19 mouse cellular contexts compared by ENCODE assay signal in genomic region chr7:64769768-64770167, GRCm38 (mm10).
DNase-seq lines count a peak whose midpoint lies in the region; ATAC-seq lines count a peak whose summit lies in the region.
"Had no signal": no experiment of that assay in that cellular context is flagged by ENCODE, and none has a peak within 500 bp of the region (broad histone marks: within the 10 kb centered on the region; RNA-seq: fewer than 3 reads in every experiment).

No protein-coding gene starts in this region.

- H3K27me3 ChIP-seq in forebrain, embryonic 13.5 days: no peaks in the 10 kb centered on the region
- no peaks in the 10 kb centered on the region for H3K27me3 ChIP-seq in forebrain, embryonic 10.5 days (ENCODE audit: poor library complexity, severe bottlenecking)
- no peaks in the 10 kb centered on the region for H3K27me3 ChIP-seq in midbrain, embryonic 13.5 days
- H3K27me3 ChIP-seq in midbrain, embryonic 11.5 days (ENCODE audit: control insufficient read depth, insufficient read depth, low read length): no peaks in the 10 kb centered on the region
- H3K27me3 ChIP-seq in forebrain, embryonic 15.5 days: no peaks in the 10 kb centered on the region
- no peaks in the 10 kb centered on the region for H3K27me3 ChIP-seq in midbrain, embryonic 16.5 days (ENCODE audit: control insufficient read depth, insufficient read depth, low read depth, low read length)
- H3K27me3 ChIP-seq: liver, embryonic 13.5 days had no signal

- no peak overlapping the region for H3K4me3 ChIP-seq in forebrain, embryonic 13.5 days
- H3K4me3 ChIP-seq in forebrain, embryonic 10.5 days: no peak overlapping the region
- H3K4me3 ChIP-seq in midbrain, embryonic 13.5 days (replicated peaks): no peak overlapping the region
- no peak overlapping the region for H3K4me3 ChIP-seq in midbrain, embryonic 11.5 days (ENCODE audit: low read depth, low read length)
- H3K4me3 ChIP-seq in forebrain, embryonic 15.5 days: no peak overlapping the region
- no peak overlapping the region for H3K4me3 ChIP-seq in midbrain, embryonic 16.5 days (ENCODE audit: low read depth, low read length)
- H3K4me3 ChIP-seq: liver, embryonic 13.5 days had no signal

- WGBS in forebrain, embryonic 13.5 days: 55% methylated on average over 7 of the region's 7 CpGs
- WGBS in forebrain, embryonic 10.5 days: 73% methylated on average over 7 of the region's 7 CpGs
- WGBS in midbrain, embryonic 13.5 days: 50% methylated on average over 7 of the region's 7 CpGs
- 76% methylated on average over 7 of the region's 7 CpGs for WGBS in midbrain, embryonic 11.5 days
- 60% methylated on average over 7 of the region's 7 CpGs for WGBS in forebrain, embryonic 15.5 days
- WGBS in midbrain, embryonic 16.5 days: 47% methylated on average over 7 of the region's 7 CpGs

- H3K4me1 ChIP-seq in forebrain, embryonic 13.5 days: no peaks in the 10 kb centered on the region
- H3K4me1 ChIP-seq in forebrain, embryonic 10.5 days: peaks cover 21% of the 10 kb centered on the region
- peaks cover 6% of the 10 kb centered on the region; the same call in 1 of the 2 replicates for H3K4me1 ChIP-seq in midbrain, embryonic 13.5 days (replicated peaks)
- no peaks in the 10 kb centered on the region for H3K4me1 ChIP-seq in midbrain, embryonic 11.5 days (ENCODE audit: control insufficient read depth, insufficient read depth, low read length)
- no peaks in the 10 kb centered on the region for H3K4me1 ChIP-seq in forebrain, embryonic 15.5 days
- H3K4me1 ChIP-seq in midbrain, embryonic 16.5 days (ENCODE audit: control insufficient read depth, insufficient read depth, low read length): 0 out of 2 replicates have a peak, but pooled peaks cover 3% of the 10 kb centered on the region
- H3K4me1 ChIP-seq: liver, embryonic 13.5 days had no signal

- no peak overlapping the region for H3K4me2 ChIP-seq in forebrain, embryonic 13.5 days
- H3K4me2 ChIP-seq in midbrain, embryonic 13.5 days (replicated peaks): no peak overlapping the region
- no peak overlapping the region for H3K4me2 ChIP-seq in midbrain, embryonic 11.5 days
- no peak overlapping the region for H3K4me2 ChIP-seq in forebrain, embryonic 15.5 days (replicated peaks)
- no peak overlapping the region for H3K4me2 ChIP-seq in midbrain, embryonic 16.5 days (ENCODE audit: low read length)
- H3K4me2 ChIP-seq: liver, embryonic 13.5 days had no signal

- no peak overlapping the region for H3K27ac ChIP-seq in forebrain, embryonic 13.5 days
- H3K27ac ChIP-seq in forebrain, embryonic 10.5 days: no peak overlapping the region
- peak overlapping the region; percentile 54 for H3K27ac ChIP-seq in midbrain, embryonic 13.5 days
- H3K27ac ChIP-seq in midbrain, embryonic 11.5 days (ENCODE audit: low read depth, low read length): no peak overlapping the region
- H3K27ac ChIP-seq in forebrain, embryonic 15.5 days (replicated peaks): no peak overlapping the region
- H3K27ac ChIP-seq in midbrain, embryonic 16.5 days (ENCODE audit: low read length): peak overlapping the region; percentile 1; the same call in 1 of the 2 replicates
- H3K27ac ChIP-seq: kidney, postnatal 0 days; liver, embryonic 13.5 days had no signal

- no peaks in the 10 kb centered on the region for H3K9me3 ChIP-seq in forebrain, embryonic 13.5 days (replicated peaks)
- no peaks in the 10 kb centered on the region for H3K9me3 ChIP-seq in forebrain, embryonic 10.5 days
- no peaks in the 10 kb centered on the region for H3K9me3 ChIP-seq in midbrain, embryonic 13.5 days
- H3K9me3 ChIP-seq in midbrain, embryonic 11.5 days (ENCODE audit: control insufficient read depth, low read length): no peaks in the 10 kb centered on the region
- no peaks in the 10 kb centered on the region for H3K9me3 ChIP-seq in forebrain, embryonic 15.5 days
- H3K9me3 ChIP-seq in midbrain, embryonic 16.5 days (replicated peaks; ENCODE audit: control insufficient read depth, low read length, poor library complexity, severe bottlenecking): no peaks in the 10 kb centered on the region
- H3K9me3 ChIP-seq: liver, embryonic 13.5 days had no signal

- H3K9ac ChIP-seq in forebrain, embryonic 13.5 days: no peak overlapping the region
- no peak overlapping the region for H3K9ac ChIP-seq in midbrain, embryonic 13.5 days (replicated peaks)
- no peak overlapping the region for H3K9ac ChIP-seq in midbrain, embryonic 11.5 days (ENCODE audit: low read length)
- no peak overlapping the region for H3K9ac ChIP-seq in forebrain, embryonic 15.5 days (replicated peaks)
- no peak overlapping the region for H3K9ac ChIP-seq in midbrain, embryonic 16.5 days (ENCODE audit: low read depth, low read length)
- H3K9ac ChIP-seq: liver, embryonic 13.5 days had no signal

- DNase-seq in forebrain, embryonic 10.5 days (ENCODE audit: extremely low spot score, low spot score): no peak
- no peak for DNase-seq in midbrain, embryonic 11.5 days (ENCODE audit: low spot score, missing footprints)
- DNase-seq: adrenal gland, postnatal 25 days; cerebellum, adult 9-10 months; kidney, adult 18-20 months; liver, embryonic 13.5 days; lung, adult 2 months; lung, postnatal 14 days; retina, postnatal 1 day; right cerebral cortex, postnatal 25 days; spleen, adult 18-20 months had no signal

- ATAC-seq in forebrain, embryonic 13.5 days: peak; percentile 51; the same call in 1 of the 2 replicates
- ATAC-seq in midbrain, embryonic 13.5 days: peak; percentile 57
- ATAC-seq in midbrain, embryonic 11.5 days (ENCODE audit: low FRiP score): no peak
- ATAC-seq in forebrain, embryonic 15.5 days (replicated peaks): peak; percentile 21; the same call in 1 of the 2 replicates
- ATAC-seq in midbrain, embryonic 16.5 days: peak; percentile 59
- no peak for ATAC-seq in megakaryocyte progenitor cell, adult 5-6 weeks (replicated peaks; ENCODE audit: poor library complexity)
- ATAC-seq: CD4-positive, CD25-positive, alpha-beta regulatory T cell, adult 4 months; inflammation-experienced regulatory T-cells, adult 6 months had no signal

- H3K36me3 ChIP-seq in forebrain, embryonic 13.5 days (ENCODE audit: poor library complexity, severe bottlenecking): no peaks in the 10 kb centered on the region
- H3K36me3 ChIP-seq in forebrain, embryonic 10.5 days (replicated peaks): no peaks in the 10 kb centered on the region
- H3K36me3 ChIP-seq in midbrain, embryonic 13.5 days: no peaks in the 10 kb centered on the region
- H3K36me3 ChIP-seq in midbrain, embryonic 11.5 days (ENCODE audit: control insufficient read depth, insufficient read depth, low read length): no peaks in the 10 kb centered on the region
- no peaks in the 10 kb centered on the region for H3K36me3 ChIP-seq in forebrain, embryonic 15.5 days
- no peaks in the 10 kb centered on the region for H3K36me3 ChIP-seq in midbrain, embryonic 16.5 days (ENCODE audit: control insufficient read depth, insufficient read depth, low read length)
- H3K36me3 ChIP-seq: liver, embryonic 13.5 days had no signal

Comparison
In these comparisons a context has a peak if more than half of its experiments do, and no peak if none do; other contexts are left out.
1. ATAC-seq: peak in forebrain, embryonic 13.5 days (single experiment), midbrain, embryonic 13.5 days (single experiment), forebrain, embryonic 15.5 days (single experiment) and midbrain, embryonic 16.5 days (single experiment); none in midbrain, embryonic 11.5 days (single experiment) and megakaryocyte progenitor cell, adult 5-6 weeks (single experiment).
2. H3K27ac ChIP-seq: peak in midbrain, embryonic 13.5 days (single experiment) and midbrain, embryonic 16.5 days (single experiment); none in forebrain, embryonic 13.5 days (single experiment), forebrain, embryonic 10.5 days (single experiment), midbrain, embryonic 11.5 days (single experiment) and forebrain, embryonic 15.5 days (single experiment).